Mouse (Mus musculus): ENCODE measurements at regions not wholly inside any gene's neighbourhood (a gene's known extent, or its start where the extent isn't known, plus 50 kb on each side); places are given as distances from the start of the nearest gene placed in this dataset.

GRCm38 (mm10) chr17:85823036-85823435 is 135.0 kb upstream of the Six2 start:
- WGBS = 60% methylated on average over 19 of the region's 19 CpGs
- no peak for ATAC-seq (ENCODE audit: low FRiP score, low TSS enrichment)
- H3K27ac ChIP-seq (ENCODE audit: low read depth, low read length) = no peak overlapping the region
- H3K36me3 ChIP-seq (ENCODE audit: control insufficient read depth, insufficient read depth, low read length) = no peaks in the 10 kb centered on the region
- H3K27me3 ChIP-seq (ENCODE audit: control insufficient read depth, insufficient read depth, low read length) = no peaks in the 10 kb centered on the region
- no peak overlapping the region for H3K9ac ChIP-seq (ENCODE audit: low read depth, low read length)
- H3K4me3 ChIP-seq (ENCODE audit: low read length) = no peak overlapping the region
- H3K4me1 ChIP-seq (ENCODE audit: control insufficient read depth, insufficient read depth, low read length) = no peaks in the 10 kb centered on the region
- H3K4me2 ChIP-seq (replicated peaks; ENCODE audit: low read depth, low read length) = no peak overlapping the region
- no peaks in the 10 kb centered on the region for H3K9me3 ChIP-seq (ENCODE audit: control insufficient read depth, low read length)

DNA sequence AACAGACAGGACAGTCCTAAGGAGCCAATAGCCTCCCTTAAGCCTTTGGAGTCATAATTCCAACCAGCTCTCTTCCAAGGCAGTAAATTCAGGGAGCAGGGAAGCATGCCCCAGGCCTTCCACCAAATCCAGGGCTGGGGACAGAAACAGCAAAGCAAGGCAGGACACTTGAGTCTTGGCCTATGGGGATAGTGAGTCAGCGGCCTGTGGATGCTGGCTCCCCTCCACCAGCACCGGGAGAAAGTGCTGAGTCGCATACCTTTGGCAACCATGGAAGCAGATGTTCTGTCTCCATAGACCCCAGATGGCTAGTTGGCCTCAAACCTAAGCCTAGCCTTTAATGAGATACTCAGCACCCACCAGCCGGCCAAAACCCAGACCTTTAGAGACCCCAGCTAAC is 133.8 kb upstream of the Six2 start:
- H3K27me3 ChIP-seq (ENCODE audit: control insufficient read depth, insufficient read depth, low read length) = no peaks in the 10 kb centered on the region
- no peak overlapping the region for H3K4me3 ChIP-seq (ENCODE audit: low read length)
- no peak overlapping the region for H3K4me2 ChIP-seq (replicated peaks; ENCODE audit: low read depth, low read length)
- no peak for ATAC-seq (ENCODE audit: low FRiP score, low TSS enrichment)
- H3K9ac ChIP-seq (ENCODE audit: low read depth, low read length) = no peak overlapping the region
- no peaks in the 10 kb centered on the region for H3K36me3 ChIP-seq (ENCODE audit: control insufficient read depth, insufficient read depth, low read length)
- H3K9me3 ChIP-seq (ENCODE audit: control insufficient read depth, low read length) = no peaks in the 10 kb centered on the region
- WGBS = 90% methylated on average over 4 of the region's 4 CpGs
- H3K4me1 ChIP-seq (ENCODE audit: control insufficient read depth, insufficient read depth, low read length) = no peaks in the 10 kb centered on the region
- H3K27ac ChIP-seq (ENCODE audit: low read depth, low read length) = no peak overlapping the region

- no peak overlapping the region for H3K27ac ChIP-seq (ENCODE audit: low read depth, low read length)
Measured at GRCm38 (mm10) chr17:85818098-85818855, 130.2 kb upstream of the Six2 start.

GRCm38 (mm10) chr17:85816521-85816920 is 128.4 kb upstream of the Six2 start:
- WGBS = 92% methylated on average over 8 of the region's 8 CpGs
- Histone ChIP-seq H3K9me3 (ENCODE audit: control insufficient read depth, low read length) (no peaks in the 10 kb centered on the region), H3K27ac (ENCODE audit: low read depth, low read length) (no peak overlapping the region), H3K9ac (ENCODE audit: low read depth, low read length) (no peak overlapping the region), H3K27me3 (ENCODE audit: control insufficient read depth, insufficient read depth, low read length) (no peaks in the 10 kb centered on the region), H3K4me1 (ENCODE audit: control insufficient read depth, insufficient read depth, low read length) (no peaks in the 10 kb centered on the region), H3K4me2 (replicated peaks; ENCODE audit: low read depth, low read length) (no peak overlapping the region), H3K36me3 (ENCODE audit: control insufficient read depth, insufficient read depth, low read length) (no peaks in the 10 kb centered on the region), H3K4me3 (ENCODE audit: low read length) (no peak overlapping the region)
- ATAC-seq (ENCODE audit: low FRiP score, low TSS enrichment) = no peak

More at GRCm38 (mm10) chr17:85818098-85818855, 130.2 kb upstream of the Six2 start:
- Histone ChIP-seq H3K27me3 (ENCODE audit: control insufficient read depth, insufficient read depth, low read length) (no peaks in the 10 kb centered on the region), H3K9me3 (ENCODE audit: control insufficient read depth, low read length) (no peaks in the 10 kb centered on the region), H3K4me3 (ENCODE audit: low read length) (no peak overlapping the region), H3K36me3 (ENCODE audit: control insufficient read depth, insufficient read depth, low read length) (no peaks in the 10 kb centered on the region), H3K4me2 (replicated peaks; ENCODE audit: low read depth, low read length) (no peak overlapping the region), H3K4me1 (ENCODE audit: control insufficient read depth, insufficient read depth, low read length) (no peaks in the 10 kb centered on the region), H3K9ac (ENCODE audit: low read depth, low read length) (no peak overlapping the region)
- ATAC-seq (ENCODE audit: low FRiP score, low TSS enrichment) = no peak
- 66% methylated on average over 17 of the region's 17 CpGs for WGBS

DNA sequence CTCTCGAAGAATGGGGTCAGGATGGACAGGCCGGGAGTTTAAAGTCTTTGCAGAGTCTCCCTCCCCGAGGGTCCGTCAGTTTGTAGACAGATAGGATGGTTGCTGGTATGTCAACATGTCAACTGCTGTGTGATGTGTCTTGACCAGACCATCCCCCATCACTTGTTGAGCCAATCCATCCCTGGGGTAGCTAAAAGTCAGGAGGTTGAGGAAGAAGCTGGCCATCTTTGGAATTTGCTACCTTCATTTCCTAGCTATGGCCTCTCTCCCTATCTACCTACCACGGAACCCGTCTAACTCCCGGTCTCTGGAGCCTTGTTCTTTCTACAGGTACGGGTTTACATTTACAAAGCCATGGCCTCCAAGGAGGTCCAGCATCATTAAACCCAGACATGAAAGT is 128.0 kb upstream of the Six2 start:
- H3K27me3 ChIP-seq (ENCODE audit: control insufficient read depth, insufficient read depth, low read length) = no peaks in the 10 kb centered on the region
- H3K27ac ChIP-seq (ENCODE audit: low read depth, low read length) = no peak overlapping the region
- H3K9ac ChIP-seq (ENCODE audit: low read depth, low read length) = no peak overlapping the region
- no peak overlapping the region for H3K4me3 ChIP-seq (ENCODE audit: low read length)
- no peaks in the 10 kb centered on the region for H3K9me3 ChIP-seq (ENCODE audit: control insufficient read depth, low read length)
- WGBS = 87% methylated on average over 8 of the region's 8 CpGs
- ATAC-seq (ENCODE audit: low FRiP score, low TSS enrichment) = no peak
- H3K4me1 ChIP-seq (ENCODE audit: control insufficient read depth, insufficient read depth, low read length) = no peaks in the 10 kb centered on the region
- H3K36me3 ChIP-seq (ENCODE audit: control insufficient read depth, insufficient read depth, low read length) = no peaks in the 10 kb centered on the region
- no peak overlapping the region for H3K4me2 ChIP-seq (replicated peaks; ENCODE audit: low read depth, low read length)

DNA sequence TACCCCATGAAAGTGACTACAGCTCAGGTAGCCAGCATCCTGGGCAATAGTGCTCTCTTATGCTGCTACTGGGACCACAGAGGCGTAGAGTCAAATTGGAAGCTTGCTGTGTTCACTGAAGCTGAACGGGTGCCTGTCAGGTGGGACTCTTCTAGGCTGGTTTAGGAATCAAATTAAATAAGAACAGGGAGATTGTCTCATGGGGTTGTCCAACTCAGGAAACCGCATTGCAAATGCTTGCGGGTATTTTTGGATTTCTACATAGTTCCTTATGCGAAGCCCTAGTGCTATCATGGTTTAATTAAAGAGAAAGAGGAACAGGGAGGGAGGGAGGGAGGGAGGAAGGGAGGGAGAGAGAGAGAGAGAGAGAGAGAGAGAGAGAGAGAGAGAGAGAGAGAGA is 120.5 kb upstream of the Six2 start:
- H3K4me1 ChIP-seq (ENCODE audit: control insufficient read depth, insufficient read depth, low read length) = 0 out of 2 replicates have a peak, but pooled peaks cover 3% of the 10 kb centered on the region
- WGBS = 56% methylated on average over 5 of the region's 5 CpGs
- H3K4me3 ChIP-seq (ENCODE audit: low read length) = no peak overlapping the region
- no peak overlapping the region for H3K4me2 ChIP-seq (replicated peaks; ENCODE audit: low read depth, low read length)
- H3K36me3 ChIP-seq (ENCODE audit: control insufficient read depth, insufficient read depth, low read length) = no peaks in the 10 kb centered on the region
- H3K27me3 ChIP-seq (ENCODE audit: control insufficient read depth, insufficient read depth, low read length) = 0 out of 2 replicates have a peak, but pooled peaks cover 4% of the 10 kb centered on the region
- H3K27ac ChIP-seq (ENCODE audit: low read depth, low read length) = no peak overlapping the region
- H3K9me3 ChIP-seq (ENCODE audit: control insufficient read depth, low read length) = no peaks in the 10 kb centered on the region
- no peak overlapping the region for H3K9ac ChIP-seq (ENCODE audit: low read depth, low read length)
- ATAC-seq (ENCODE audit: low FRiP score, low TSS enrichment) = no peak

DNA sequence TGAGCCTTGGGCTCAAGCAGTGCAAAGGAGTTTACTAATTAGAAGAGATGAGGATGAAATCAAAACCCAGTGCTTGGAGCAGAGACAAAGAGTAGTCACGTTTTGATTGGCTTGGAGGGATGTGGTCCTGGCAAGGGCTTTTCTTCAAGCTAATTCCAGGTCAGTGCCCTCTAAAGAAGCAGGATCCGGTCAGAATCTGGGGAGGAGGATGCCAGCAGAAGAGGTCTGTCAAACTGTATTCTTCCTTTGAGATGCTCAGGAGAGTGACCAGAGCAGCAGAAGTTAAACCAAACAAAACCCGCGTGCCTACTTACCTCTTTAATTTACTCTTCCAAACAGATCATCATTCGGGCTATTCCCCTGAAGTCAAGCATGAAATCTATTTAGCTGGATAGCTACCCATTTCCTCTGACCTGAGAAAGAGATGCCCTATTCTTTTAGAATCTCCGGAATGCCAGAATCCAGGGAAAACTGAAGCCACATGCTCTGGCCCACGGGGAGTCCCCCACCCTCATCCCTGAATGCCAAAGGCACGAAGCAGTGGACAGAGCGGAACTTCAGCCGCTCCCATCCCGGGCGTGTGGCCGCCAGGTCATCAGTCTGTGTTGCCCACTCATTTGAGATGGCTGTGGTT is 117.8 kb upstream of the Six2 start:
- Histone ChIP-seq H3K27ac (ENCODE audit: low read depth, low read length) (no peak overlapping the region), H3K36me3 (ENCODE audit: control insufficient read depth, insufficient read depth, low read length) (no peaks in the 10 kb centered on the region), H3K27me3 (ENCODE audit: control insufficient read depth, insufficient read depth, low read length) (peaks cover 17% of the 10 kb centered on the region), H3K9me3 (ENCODE audit: control insufficient read depth, low read length) (no peaks in the 10 kb centered on the region), H3K4me1 (ENCODE audit: control insufficient read depth, insufficient read depth, low read length) (0 out of 2 replicates have a peak, but pooled peaks cover 4% of the 10 kb centered on the region), H3K9ac (ENCODE audit: low read depth, low read length) (no peak overlapping the region), H3K4me2 (replicated peaks; ENCODE audit: low read depth, low read length) (no peak overlapping the region), H3K4me3 (ENCODE audit: low read length) (no peak overlapping the region)
- WGBS = 48% methylated on average over 13 of the region's 13 CpGs
- no peak for ATAC-seq (ENCODE audit: low FRiP score, low TSS enrichment)

GRCm38 (mm10) chr17:85804631-85805030 is 116.6 kb upstream of the Six2 start:
- no peak overlapping the region for H3K27ac ChIP-seq (ENCODE audit: low read depth, low read length)
- H3K9me3 ChIP-seq (ENCODE audit: control insufficient read depth, low read length) = no peaks in the 10 kb centered on the region
- H3K4me3 ChIP-seq (ENCODE audit: low read length) = no peak overlapping the region
- H3K4me2 ChIP-seq (replicated peaks; ENCODE audit: low read depth, low read length) = no peak overlapping the region
- 68% methylated on average over 4 of the region's 4 CpGs for WGBS
- ATAC-seq (ENCODE audit: low FRiP score, low TSS enrichment) = no peak
- H3K36me3 ChIP-seq (ENCODE audit: control insufficient read depth, insufficient read depth, low read length) = no peaks in the 10 kb centered on the region
- H3K4me1 ChIP-seq (ENCODE audit: control insufficient read depth, insufficient read depth, low read length) = peaks cover 7% of the 10 kb centered on the region; the same call in 1 of the 2 replicates
- H3K27me3 ChIP-seq (ENCODE audit: control insufficient read depth, insufficient read depth, low read length) = peaks cover 29% of the 10 kb centered on the region
- H3K9ac ChIP-seq (ENCODE audit: low read depth, low read length) = no peak overlapping the region

DNA sequence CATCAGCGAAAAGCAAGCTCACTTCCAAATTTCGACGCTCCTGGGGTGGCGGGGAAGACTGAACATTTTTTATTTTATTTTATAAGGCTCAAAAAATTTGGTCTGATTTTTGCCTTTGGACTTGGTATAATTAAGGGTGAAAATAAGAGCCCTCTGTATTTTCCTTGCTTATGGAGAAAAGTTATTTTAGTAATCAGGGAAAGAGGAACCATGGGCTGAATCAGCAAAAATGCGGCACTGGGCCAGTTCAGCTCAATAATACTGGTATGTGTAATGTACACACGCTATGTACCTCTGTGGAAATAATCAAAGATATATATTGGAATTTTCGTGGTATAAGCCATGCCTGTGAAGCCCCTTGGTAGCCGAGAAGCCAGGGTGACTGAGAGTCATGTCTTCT is 113.7 kb upstream of the Six2 start:
- H3K4me3 ChIP-seq (ENCODE audit: low read length) = no peak overlapping the region
- H3K9me3 ChIP-seq (ENCODE audit: control insufficient read depth, low read length) = no peaks in the 10 kb centered on the region
- H3K27ac ChIP-seq (ENCODE audit: low read depth, low read length) = no peak overlapping the region
- WGBS = 80% methylated on average over 8 of the region's 8 CpGs
- H3K9ac ChIP-seq (ENCODE audit: low read depth, low read length) = peak overlapping the region; percentile 62; the same call in 1 of the 2 replicates
- H3K27me3 ChIP-seq (ENCODE audit: control insufficient read depth, insufficient read depth, low read length) = peaks cover 42% of the 10 kb centered on the region
- no peaks in the 10 kb centered on the region for H3K36me3 ChIP-seq (ENCODE audit: control insufficient read depth, insufficient read depth, low read length)
- no peak for ATAC-seq (ENCODE audit: low FRiP score, low TSS enrichment)
- H3K4me1 ChIP-seq (ENCODE audit: control insufficient read depth, insufficient read depth, low read length) = peaks cover 4% of the 10 kb centered on the region; the same call in 1 of the 2 replicates
- peak overlapping the region; percentile 72; the same call in 1 of the 2 replicates for H3K4me2 ChIP-seq (replicated peaks; ENCODE audit: low read depth, low read length)

All from kidney, embryonic 14.5 days (tissue).